Mouse (Mus musculus) small intestine, adult 2 months (tissue): ENCODE results near the gene R3hdm2. TPM values are rescaled to one million over a fixed set of nuclear protein-coding genes. Genes with fewer than 3 reads are reported as not detected.

Source experiments
- H3K27ac ChIP-seq: fragments of 200-500 bp; 2 replicates; pipeline ENCODE4 v1.5.1; 2012; ENCODE audit warnings: low read depth, low read length, control low read depth, inconsistent platforms; ENCODE audit not compliant: insufficient read depth
- H3K27me3 ChIP-seq: fragments of 200-500 bp; 2 replicates; pipeline ENCODE4 v1.6.1; 2012; ENCODE audit warnings: mild to moderate bottlenecking, moderate library complexity, low read length, inconsistent platforms; ENCODE audit not compliant: control insufficient read depth, insufficient read depth
- H3K36me3 ChIP-seq: fragments of 200-500 bp; 2 replicates; pipeline ENCODE4 v1.6.1; 2012; ENCODE audit warnings: mild to moderate bottlenecking, low read length, control low read depth, inconsistent platforms; ENCODE audit not compliant: control insufficient read depth, insufficient read depth
- H3K4me1 ChIP-seq: fragments of 200-500 bp; 2 replicates; pipeline ENCODE4 v1.6.1; 2012; ENCODE audit warnings: low read length, inconsistent platforms, mixed read lengths; ENCODE audit not compliant: control insufficient read depth, insufficient read depth, insufficient read length
- H3K4me3 ChIP-seq: fragments of 200-500 bp; 2 replicates; pipeline ENCODE4 v1.5.1; 2012; ENCODE audit warnings: low read depth, mild to moderate bottlenecking, control low read depth, inconsistent platforms, low read length, moderate library complexity
- CTCF ChIP-seq: fragments of 200-500 bp; IDR thresholded peaks from 2 replicates; pipeline ENCODE4 v1.5.1; 2012; ENCODE audit warnings: low read depth, mild to moderate bottlenecking, control low read depth, inconsistent platforms, low read length, moderate library complexity, mixed read lengths; ENCODE audit not compliant: insufficient replicate concordance, insufficient read length; ENCODE audit errors: extremely low read depth
- POLR2A ChIP-seq: fragments of 200-500 bp; IDR thresholded peaks from 2 replicates; pipeline ENCODE4 v1.6.1; 2012; ENCODE audit warnings: low read depth, mild to moderate bottlenecking, control low read depth, inconsistent platforms, low read length, moderate library complexity
- WGBS: fragments of 180-500 bp; shearing (Covaris S2); methylation state at CpG from one replicate; pipeline ENCODE4 v1.1.7; 2018; 5-methylcytosine and 5-hydroxymethylcytosine counted together
- polyA plus RNA-seq: library from polyadenylated mRNA; depleted of rRNA; stranded (reverse); fragments of >200 nt; gene quantifications from 2 replicates; pipeline ENCODE4 v1.2.3, GENCODE M21; 2012

Gene R3hdm2
- polyA plus RNA-seq, 1 experiment, result 103 TPM

- Histone ChIP-seq H3K36me3 (peaks cover 26% of the 10 kb centered on the region), H3K4me1 (no peaks in the 10 kb centered on the region), H3K27ac (no peak overlapping the region), H3K4me3 (no peak overlapping the region), H3K27me3 (no peaks in the 10 kb centered on the region)
- TF ChIP-seq POLR2A, result no peak
- TF ChIP-seq CTCF, result no peak
- WGBS, result 70% methylated on average over 19 of the region's 19 CpGs
Observed at GRCm38 (mm10) chr10:127480833-127481813, 101.0 kb downstream of the R3hdm2 start.

- no peak for TF ChIP-seq CTCF
- no peak for TF ChIP-seq POLR2A
- Histone ChIP-seq H3K27ac (no peak overlapping the region), H3K27me3 (no peaks in the 10 kb centered on the region), H3K36me3 (peaks cover 42% of the 10 kb centered on the region), H3K4me1 (no peaks in the 10 kb centered on the region), H3K4me3 (no peak overlapping the region)
- WGBS, result 88% methylated on average over 10 of the region's 10 CpGs
Observed at GRCm38 (mm10) chr10:127485235-127485634, 105.1 kb downstream of the R3hdm2 start.

- H3K4me3 ChIP-seq, result no peak overlapping the region
- TF ChIP-seq CTCF (no peak), POLR2A (no peak)
- H3K4me1 ChIP-seq, result no peaks in the 10 kb centered on the region
- 91% methylated on average over 7 of the region's 7 CpGs for WGBS
- H3K27me3 ChIP-seq, result no peaks in the 10 kb centered on the region
- peaks cover 61% of the 10 kb centered on the region for H3K36me3 ChIP-seq
- H3K27ac ChIP-seq, result no peak overlapping the region
Observed at GRCm38 (mm10) chr10:127488856-127489255, 108.7 kb downstream of the R3hdm2 start.

GRCm38 (mm10) chr10:127490160-127491127 lies 110.3 kb downstream of the R3hdm2 start:
- Histone ChIP-seq H3K36me3 (peaks cover 61% of the 10 kb centered on the region), H3K27me3 (no peaks in the 10 kb centered on the region), H3K4me3 (no peak overlapping the region), H3K4me1 (no peaks in the 10 kb centered on the region), H3K27ac (no peak overlapping the region)
- TF ChIP-seq CTCF (no peak), POLR2A (no peak)
- 91% methylated on average over 18 of the region's 18 CpGs for WGBS

- TF ChIP-seq CTCF, result no peak
- no peak for TF ChIP-seq POLR2A
- WGBS, result 83% methylated on average over 8 of the region's 8 CpGs
- no peak overlapping the region for H3K27ac ChIP-seq
- H3K27me3 ChIP-seq, result no peaks in the 10 kb centered on the region
- no peaks in the 10 kb centered on the region for H3K4me1 ChIP-seq
- H3K4me3 ChIP-seq, result no peak overlapping the region
- peaks cover 60% of the 10 kb centered on the region for H3K36me3 ChIP-seq
Observed at GRCm38 (mm10) chr10:127491128-127491512, 111.0 kb downstream of the R3hdm2 start.

GRCm38 (mm10) chr10:127492118-127492517 lies 112.0 kb downstream of the R3hdm2 start:
- Histone ChIP-seq H3K27ac (no peak overlapping the region), H3K27me3 (no peaks in the 10 kb centered on the region), H3K36me3 (peaks cover 65% of the 10 kb centered on the region), H3K4me3 (no peak overlapping the region), H3K4me1 (no peaks in the 10 kb centered on the region)
- no peak for TF ChIP-seq POLR2A
- no peak for TF ChIP-seq CTCF
- 88% methylated on average over 3 of the region's 3 CpGs for WGBS
